Mouse (Mus musculus) spleen, adult 2 months (tissue): ENCODE measurements around the gene Unc5b.

Experiments
- CTCF ChIP-seq: fragments of 200-500 bp; IDR thresholded peaks from 2 replicates; pipeline ENCODE4 v1.5.1; 2011; ENCODE audit warnings: mild to moderate bottlenecking, inconsistent platforms; ENCODE audit not compliant: insufficient read depth, insufficient read length, insufficient replicate concordance; ENCODE audit errors: extremely low read depth
- POLR2A ChIP-seq: fragments of 200-500 bp; IDR thresholded peaks from 2 replicates; pipeline ENCODE4 v1.6.1; 2011; ENCODE audit warnings: low read depth, low read length, inconsistent platforms

DNA sequence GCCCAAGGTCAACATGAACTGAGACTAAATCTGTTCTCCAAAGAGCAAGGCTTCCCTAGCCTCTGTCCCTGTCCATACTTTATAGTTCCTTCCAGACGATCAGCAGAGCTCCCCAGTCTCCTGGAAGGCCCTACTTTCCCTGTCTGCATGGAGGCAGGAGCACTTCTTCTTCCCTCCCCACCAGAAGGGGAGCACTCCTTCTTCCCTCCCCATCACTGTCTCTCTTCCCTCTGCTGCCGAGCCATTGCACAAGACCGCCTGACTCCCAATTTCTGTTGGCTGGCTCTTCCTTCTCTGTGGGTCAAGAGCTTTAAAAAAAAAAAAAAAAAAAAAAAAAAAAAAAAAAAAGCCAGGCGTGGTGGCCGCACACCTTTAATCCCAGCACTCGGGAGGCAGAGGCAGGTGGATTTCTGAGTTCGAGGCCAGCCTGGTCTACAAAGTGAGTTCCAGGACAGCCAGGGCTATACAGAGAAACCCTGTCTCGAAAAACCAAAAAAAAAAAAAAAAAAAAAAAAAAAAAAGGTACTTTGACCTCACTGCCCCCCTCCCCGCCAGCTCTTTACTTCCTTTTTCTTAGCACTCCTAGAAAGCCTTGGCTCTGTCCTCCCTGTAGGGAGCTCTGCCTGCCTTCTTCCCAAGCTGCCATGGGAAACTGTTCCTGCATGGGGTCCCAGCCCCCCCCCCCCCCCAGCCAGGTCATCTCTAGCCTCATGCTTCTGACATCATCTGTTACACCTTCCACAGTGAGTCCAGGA lies 93.3 kb downstream of the Unc5b start:
- TF ChIP-seq CTCF (no peak), POLR2A (no peak)
